Mouse (Mus musculus) forelimb bud, embryonic 11.5 days (tissue): Measurements from ENCODE around the gene Pigs.
A peak's percentile ranks its signal among the peaks of the same experiment; 100 is the strongest.

Experiments used
- DNase-seq: peaks from one replicate; pipeline ENCODE4 v3.0.0-alpha.2; 2012; ENCODE audit warnings: low read depth, low spot score

Pigs gene

GRCm38 (mm10) chr11:78337040-78337439, 8.8 kb downstream of the Pigs start:
- no peak for DNase-seq

GRCm38 (mm10) chr11:78341702-78342101, 13.5 kb downstream of the Pigs start:
- no peak for DNase-seq

GRCm38 (mm10) chr11:78343381-78344327, 15.4 kb downstream of the Pigs start, which contains the start of gene Unc119:
TSS of gene Unc119 (plus strand) at chr11:78343482.
- DNase-seq = peak; percentile 69

GRCm38 (mm10) chr11:78344328-78344889, 16.2 kb downstream of the Pigs start:
- DNase-seq = no peak

GRCm38 (mm10) chr11:78344890-78345715, 16.9 kb downstream of the Pigs start:
- DNase-seq = no peak

- no peak for DNase-seq
Observed at GRCm38 (mm10) chr11:78345801-78346200, 17.6 kb downstream of the Pigs start.

- DNase-seq = no peak
Observed at GRCm38 (mm10) chr11:78346326-78347069, 18.3 kb downstream of the Pigs start.

GRCm38 (mm10) chr11:78347070-78347754, 19.0 kb downstream of the Pigs start:
- peak; percentile 79 for DNase-seq

- DNase-seq = no peak
Observed at GRCm38 (mm10) chr11:78347908-78348307, 19.7 kb downstream of the Pigs start.

GRCm38 (mm10) chr11:78348474-78348873, 20.3 kb downstream of the Pigs start:
- no peak for DNase-seq

- DNase-seq = no peak
Observed at GRCm38 (mm10) chr11:78349441-78350358, 21.5 kb downstream of the Pigs start.

- no peak for DNase-seq
Observed at GRCm38 (mm10) chr11:78353081-78353480, 24.9 kb downstream of the Pigs start.

- DNase-seq = no peak
Observed at GRCm38 (mm10) chr11:78354905-78355304, 26.7 kb downstream of the Pigs start.

GRCm38 (mm10) chr11:78355471-78356238, 27.4 kb downstream of the Pigs start:
- DNase-seq = peak; percentile 78

- no peak for DNase-seq
Observed at GRCm38 (mm10) chr11:78358330-78359007, 30.3 kb downstream of the Pigs start.

GRCm38 (mm10) chr11:78360125-78360788, 32.0 kb downstream of the Pigs start:
- DNase-seq = peak; percentile 79

GRCm38 (mm10) chr11:78360789-78361131, 32.5 kb downstream of the Pigs start:
- DNase-seq = no peak
